Mouse (Mus musculus): ENCODE measurements at regions not wholly inside any gene's neighbourhood (a gene's known extent, or its start where the extent isn't known, plus 50 kb on each side); places are given as distances from the start of the nearest gene placed in this dataset.

DNA sequence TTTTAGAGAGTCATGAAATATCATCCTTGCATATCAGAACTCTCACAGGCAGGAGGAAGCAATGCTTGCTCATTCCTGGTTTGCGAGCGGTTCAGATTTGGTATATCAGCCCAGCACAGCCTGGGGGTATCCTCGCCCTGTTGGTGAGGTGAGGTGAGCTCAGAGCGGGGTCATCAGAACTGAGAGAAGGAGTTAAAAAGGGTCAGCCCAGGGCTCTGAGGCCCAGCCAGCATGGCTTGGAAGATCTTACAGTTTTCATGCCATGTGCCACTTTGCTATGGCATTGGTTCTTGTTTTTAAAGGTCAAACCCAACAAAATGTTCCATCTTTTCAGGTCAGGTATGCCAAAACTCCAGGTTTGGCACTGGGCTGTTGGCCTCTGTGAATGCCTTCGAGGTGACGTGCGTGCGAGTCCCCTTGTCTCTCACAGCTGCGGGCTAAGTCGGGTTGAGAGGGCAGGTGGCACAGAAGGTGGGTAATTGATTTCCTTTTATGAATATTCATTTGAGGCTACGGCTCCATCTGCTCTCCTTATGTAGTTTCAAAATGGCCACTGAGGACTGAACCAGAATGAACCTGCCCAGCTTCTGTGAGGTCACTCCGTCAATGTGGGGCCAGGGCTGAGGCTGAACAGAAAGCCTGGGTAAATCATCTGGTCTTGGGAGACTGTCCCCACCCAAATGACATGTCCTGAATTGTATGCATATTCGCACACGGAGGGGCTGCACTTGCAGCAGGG is 86.3 kb downstream of the Hhipl2 start:
- ATAC-seq (replicated peaks; ENCODE audit: poor library complexity): no peak

- no peak for ATAC-seq (replicated peaks; ENCODE audit: poor library complexity)
Measured at GRCm38 (mm10) chr1:183507893-183508292, 89.9 kb downstream of the Hhipl2 start.

GRCm38 (mm10) chr1:183510759-183511158 is 92.7 kb downstream of the Hhipl2 start:
- peak; percentile 96 for ATAC-seq (replicated peaks; ENCODE audit: poor library complexity)

DNA sequence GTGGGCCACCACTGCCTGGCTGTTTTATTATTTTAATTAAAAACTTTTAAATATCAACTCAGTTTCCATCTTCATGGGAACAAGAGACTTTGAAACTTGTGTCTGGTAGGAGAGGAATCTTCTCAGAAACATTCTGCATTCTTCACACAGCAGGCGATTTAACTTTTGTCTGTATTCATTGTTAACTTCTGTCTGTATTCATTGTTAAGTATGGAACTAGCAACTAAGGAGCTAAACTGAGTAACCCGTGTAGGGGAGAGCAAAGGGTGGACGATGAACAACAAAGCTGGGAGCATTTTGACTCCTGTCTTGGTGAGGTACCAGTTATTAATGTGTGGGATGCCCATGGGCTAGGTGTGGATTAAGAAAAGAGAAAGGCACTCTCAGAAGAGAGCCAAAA is 95.9 kb downstream of the Hhipl2 start:
- ATAC-seq (replicated peaks; ENCODE audit: poor library complexity): no peak

DNA sequence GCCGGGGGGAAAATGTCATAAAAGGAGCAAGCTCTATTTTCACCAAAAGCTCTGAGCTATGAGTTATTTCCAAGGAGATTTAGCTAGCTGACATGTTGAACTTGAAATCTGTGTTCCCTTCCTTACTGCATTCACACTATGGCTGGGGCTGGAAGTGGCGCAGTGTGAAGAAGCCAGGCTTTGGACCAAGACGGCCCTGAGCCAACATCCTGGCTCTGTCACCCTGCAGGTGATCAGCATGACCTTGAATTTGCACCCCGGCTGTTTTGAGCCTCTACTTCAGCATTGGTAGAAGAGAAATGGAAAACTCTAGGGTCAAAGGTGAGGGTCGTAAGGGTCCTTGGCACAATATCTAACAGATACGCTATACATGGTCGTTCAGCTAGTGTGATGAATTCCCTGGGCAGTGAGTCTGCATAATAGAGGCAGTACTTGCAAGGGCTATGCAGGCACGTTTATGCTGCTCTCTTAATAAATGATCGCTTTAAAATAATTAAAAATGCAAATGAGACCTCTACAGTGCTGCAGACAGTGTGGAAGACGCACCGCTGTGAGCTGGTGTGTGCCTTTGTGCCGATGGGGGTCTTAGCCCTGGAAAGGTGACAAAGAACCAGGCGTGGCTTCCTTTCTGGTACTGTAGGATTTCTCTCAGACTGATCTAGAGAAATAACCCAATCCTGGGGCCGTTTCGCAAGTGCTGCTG is 96.4 kb downstream of the Hhipl2 start:
- no peak for ATAC-seq (replicated peaks; ENCODE audit: poor library complexity)

- ATAC-seq (replicated peaks; ENCODE audit: poor library complexity): no peak
Measured at GRCm38 (mm10) chr1:183514984-183515287, 96.9 kb downstream of the Hhipl2 start.

DNA sequence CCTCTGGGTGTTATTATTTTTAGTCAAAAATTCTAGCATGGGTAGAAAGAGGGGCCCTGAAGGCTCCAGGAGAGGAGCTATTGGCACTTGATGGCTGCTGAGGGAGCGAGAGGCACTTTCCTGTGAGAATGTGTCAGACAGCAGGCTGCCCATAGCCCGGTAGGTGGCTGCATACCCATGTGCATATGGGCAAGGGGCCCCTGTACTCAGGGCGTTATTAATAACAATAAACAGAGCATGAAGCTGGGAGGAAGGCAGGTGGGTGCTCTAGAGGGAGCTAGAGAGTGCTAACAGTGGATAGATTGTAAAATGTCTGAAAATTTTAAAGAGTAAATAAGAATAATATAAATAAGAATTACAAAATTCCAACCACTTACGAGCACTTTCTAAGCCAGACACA is 98.2 kb downstream of the Hhipl2 start:
- no peak for ATAC-seq (replicated peaks; ENCODE audit: poor library complexity)

DNA sequence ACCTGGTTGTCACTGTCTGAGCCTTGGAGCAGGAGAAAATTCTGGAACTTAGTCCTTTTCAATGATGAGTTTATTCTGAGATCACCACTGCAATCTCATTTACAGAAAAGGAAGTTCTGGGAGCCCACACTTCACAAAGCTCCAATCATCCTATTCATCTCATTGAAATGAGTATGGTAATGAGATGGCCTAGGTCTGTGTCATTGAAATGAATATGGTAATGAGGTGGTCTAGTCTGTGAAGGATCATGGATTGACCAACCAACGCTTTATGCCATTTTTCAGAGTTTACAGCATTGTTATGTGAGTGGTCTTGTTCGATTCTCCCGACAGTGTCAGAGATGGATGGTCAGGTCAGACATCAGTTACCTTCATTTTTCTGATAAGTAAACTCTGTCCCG is 99.2 kb downstream of the Hhipl2 start:
- ATAC-seq (replicated peaks; ENCODE audit: poor library complexity): no peak

GRCm38 (mm10) chr1:183521569-183521968 is 103.6 kb downstream of the Hhipl2 start:
- no peak for ATAC-seq (replicated peaks; ENCODE audit: poor library complexity)

GRCm38 (mm10) chr1:183533386-183533785 is 115.4 kb downstream of the Hhipl2 start:
- no peak for ATAC-seq (replicated peaks; ENCODE audit: poor library complexity)

- ATAC-seq (replicated peaks; ENCODE audit: poor library complexity): no peak
Measured at GRCm38 (mm10) chr1:183548752-183549387, 130.9 kb downstream of the Hhipl2 start.

DNA sequence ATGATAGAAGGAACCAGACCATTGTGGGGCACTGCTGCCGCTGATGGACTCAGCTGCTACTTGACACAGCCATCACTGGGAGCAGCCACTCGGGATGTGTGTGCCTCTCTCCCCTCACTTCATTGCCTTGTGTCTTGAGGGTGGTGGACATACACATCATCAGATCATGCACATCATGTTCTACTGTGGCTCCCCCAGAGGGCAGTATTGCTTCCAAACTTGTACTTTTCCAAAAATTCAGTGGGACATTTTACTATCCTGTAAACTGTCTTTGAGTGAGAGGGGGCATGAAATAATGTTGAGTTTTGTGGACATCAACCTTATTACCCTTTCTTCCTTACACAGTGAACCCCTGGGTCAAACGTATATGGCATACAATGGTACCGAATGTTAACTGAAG is 134.6 kb downstream of the Hhipl2 start:
- no peak for ATAC-seq (replicated peaks; ENCODE audit: poor library complexity)

GRCm38 (mm10) chr1:183553219-183553618 is 135.2 kb downstream of the Hhipl2 start:
- ATAC-seq (replicated peaks; ENCODE audit: poor library complexity): peak; percentile 34; the same call in 1 of the 2 replicates

DNA sequence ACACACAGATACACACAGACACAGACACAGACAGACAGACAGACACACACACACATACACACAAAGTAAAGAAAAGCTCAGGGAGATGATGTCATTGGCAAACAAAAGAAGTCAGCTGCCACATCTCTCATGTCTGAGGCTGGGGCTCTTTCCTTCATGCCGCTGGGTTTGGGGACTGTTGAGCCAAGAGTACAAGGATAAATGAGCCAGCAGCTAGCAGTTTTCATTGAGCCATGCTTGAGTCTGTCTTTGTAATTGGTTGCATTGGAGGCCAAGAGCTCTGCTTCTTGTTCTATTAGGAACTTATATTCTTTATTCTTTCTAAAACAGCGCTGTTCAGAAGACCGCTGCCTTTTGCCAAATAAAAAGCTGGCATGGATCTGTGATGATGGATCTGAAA is 144.8 kb downstream of the Hhipl2 start:
- ATAC-seq (replicated peaks; ENCODE audit: poor library complexity): no peak

GRCm38 (mm10) chr1:183573621-183574585 is 155.9 kb downstream of the Hhipl2 start:
- no peak for ATAC-seq (replicated peaks; ENCODE audit: poor library complexity)

DNA sequence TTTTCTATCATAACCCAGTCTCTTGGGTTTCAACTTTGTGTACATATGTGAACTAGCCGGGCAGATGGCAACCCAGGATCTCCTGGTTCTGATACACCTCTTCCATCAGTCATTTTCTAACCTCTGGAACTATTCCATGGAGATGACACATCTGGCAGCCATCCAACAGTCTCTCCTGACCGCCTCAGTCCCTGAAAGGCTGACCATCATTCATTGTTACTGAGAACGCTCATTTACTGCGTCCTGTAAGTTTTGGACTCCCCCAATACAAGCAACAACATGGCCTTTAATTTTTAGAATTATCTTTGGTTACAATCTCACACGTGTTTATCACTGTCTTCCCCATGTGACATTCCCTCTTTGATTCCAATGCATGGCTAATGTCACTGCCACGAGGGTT is 166.8 kb downstream of the Hhipl2 start:
- ATAC-seq (replicated peaks; ENCODE audit: poor library complexity): no peak

DNA sequence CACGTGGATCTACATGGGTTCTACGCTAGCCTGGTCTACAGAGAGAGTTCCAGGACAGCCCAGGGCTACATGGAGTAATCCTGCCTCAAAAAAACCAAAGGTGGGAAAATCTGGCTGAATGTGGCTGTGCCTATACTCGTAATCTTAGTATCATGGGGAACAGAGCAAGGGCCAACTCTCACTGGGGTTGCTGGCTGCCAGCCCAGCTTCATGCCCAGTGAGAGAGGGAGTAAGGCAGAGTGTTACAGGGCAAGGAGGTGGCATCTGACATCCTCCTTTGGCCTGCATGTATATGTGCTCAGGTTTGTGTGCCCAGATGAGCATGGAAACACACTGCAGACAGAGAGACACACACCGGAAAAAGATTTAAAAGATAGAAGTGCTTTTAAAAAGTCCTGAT is 168.4 kb downstream of the Hhipl2 start:
- no peak for ATAC-seq (replicated peaks; ENCODE audit: poor library complexity)

GRCm38 (mm10) chr1:183595306-183595705 is 177.3 kb downstream of the Hhipl2 start:
- ATAC-seq (replicated peaks; ENCODE audit: poor library complexity): no peak

- ATAC-seq (replicated peaks; ENCODE audit: poor library complexity): no peak
Measured at GRCm38 (mm10) chr1:183600466-183600865, 182.5 kb downstream of the Hhipl2 start.

DNA sequence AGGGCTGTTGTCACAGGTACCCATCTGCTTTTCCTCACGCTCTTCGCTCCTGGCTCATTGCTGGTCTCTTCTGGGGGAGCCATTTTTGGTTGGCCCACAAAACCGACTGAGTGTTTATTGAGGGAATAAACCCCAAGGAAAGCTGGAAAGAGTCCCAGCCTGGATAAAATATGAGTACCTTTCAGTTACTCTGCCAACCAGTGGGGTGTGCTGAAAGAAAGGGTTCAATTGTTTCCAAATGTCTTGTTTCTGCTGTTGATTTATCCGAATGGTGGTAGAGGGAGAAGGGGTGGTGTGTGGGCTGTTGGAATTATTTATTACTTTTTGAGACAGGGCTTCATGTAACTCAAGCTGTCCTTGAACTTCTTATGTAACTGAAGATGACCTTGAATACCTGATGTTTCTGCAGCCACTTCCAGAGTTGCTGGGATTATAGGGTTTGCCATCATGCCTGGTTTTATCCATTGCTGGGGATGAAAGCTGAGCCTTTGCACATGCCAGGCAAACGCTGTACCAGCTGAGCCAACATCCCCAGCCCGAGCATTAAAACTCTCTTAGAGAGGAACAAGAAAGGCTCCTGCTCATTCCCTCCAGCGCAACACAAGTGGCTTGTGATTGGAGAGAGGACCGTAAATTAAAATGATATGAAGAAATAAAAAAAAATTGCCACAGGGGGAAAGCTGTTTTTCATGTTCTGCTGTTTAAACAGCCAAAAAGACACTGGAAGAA is 194.1 kb downstream of the Hhipl2 start:
- ATAC-seq (replicated peaks; ENCODE audit: poor library complexity): no peak
